Mouse (Mus musculus): ENCODE results near the gene Tyro3. TPM values are rescaled to one million over a fixed set of nuclear protein-coding genes. Genes with fewer than 3 reads are reported as not detected.

The Tyro3 gene
- polyA plus RNA-seq, 1 experiment: 2.5 TPM

- Histone ChIP-seq H3K4me1 (ENCODE audit: control insufficient read depth, insufficient read depth, low read length) (no peaks in the 10 kb centered on the region), H3K27ac (ENCODE audit: insufficient read depth, low read depth, low read length) (no peak overlapping the region), H3K36me3 (ENCODE audit: control insufficient read depth, insufficient read depth, low read length) (no peaks in the 10 kb centered on the region), H3K27me3 (replicated peaks; ENCODE audit: control insufficient read depth, insufficient read depth, low read length) (no peaks in the 10 kb centered on the region), H3K4me3 (ENCODE audit: insufficient read depth, low read depth, low read length) (no peak overlapping the region)
- TF ChIP-seq POLR2A (IDR thresholded peaks at IDR 0.05; ENCODE audit: low read depth, low read length) (no peak), CTCF (conservative IDR thresholded peaks at IDR 0.05; ENCODE audit: insufficient read depth, insufficient read length, low read depth, low read length) (no peak)
- WGBS: 94% methylated on average over 13 of the region's 13 CpGs
- no peak for DNase-seq
Observed at GRCm38 (mm10) chr2:119816611-119817010, 19.1 kb downstream of the Tyro3 start.

DNA sequence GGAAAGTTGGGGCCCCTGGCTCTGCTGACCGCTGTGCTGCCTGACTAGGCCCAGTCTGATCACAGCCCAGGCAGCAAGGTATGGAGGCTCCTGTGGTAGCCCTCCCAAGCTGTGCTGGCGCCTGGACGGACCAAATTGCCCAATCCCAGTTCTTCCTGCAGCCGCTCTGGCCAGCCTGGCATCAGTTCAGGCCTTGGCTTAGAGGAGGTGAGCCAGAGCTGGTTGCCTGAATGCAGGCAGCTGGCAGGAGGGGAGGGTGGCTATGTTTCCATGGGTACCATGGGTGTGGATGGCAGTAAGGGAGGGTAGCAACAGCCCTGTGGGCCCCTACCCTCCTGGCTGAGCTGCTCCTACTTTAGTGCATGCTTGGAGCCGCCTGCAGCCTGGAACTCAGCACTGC, 19.5 kb downstream of the Tyro3 start:
- Histone ChIP-seq H3K27me3 (replicated peaks; ENCODE audit: control insufficient read depth, insufficient read depth, low read length) (no peaks in the 10 kb centered on the region), H3K4me1 (ENCODE audit: control insufficient read depth, insufficient read depth, low read length) (no peaks in the 10 kb centered on the region), H3K36me3 (ENCODE audit: control insufficient read depth, insufficient read depth, low read length) (no peaks in the 10 kb centered on the region), H3K27ac (ENCODE audit: insufficient read depth, low read depth, low read length) (no peak overlapping the region), H3K4me3 (ENCODE audit: insufficient read depth, low read depth, low read length) (no peak overlapping the region)
- DNase-seq: no peak
- TF ChIP-seq POLR2A (IDR thresholded peaks at IDR 0.05; ENCODE audit: low read depth, low read length) (no peak), CTCF (conservative IDR thresholded peaks at IDR 0.05; ENCODE audit: insufficient read depth, insufficient read length, low read depth, low read length) (no peak)
- WGBS: 79% methylated on average over 5 of the region's 5 CpGs

DNA sequence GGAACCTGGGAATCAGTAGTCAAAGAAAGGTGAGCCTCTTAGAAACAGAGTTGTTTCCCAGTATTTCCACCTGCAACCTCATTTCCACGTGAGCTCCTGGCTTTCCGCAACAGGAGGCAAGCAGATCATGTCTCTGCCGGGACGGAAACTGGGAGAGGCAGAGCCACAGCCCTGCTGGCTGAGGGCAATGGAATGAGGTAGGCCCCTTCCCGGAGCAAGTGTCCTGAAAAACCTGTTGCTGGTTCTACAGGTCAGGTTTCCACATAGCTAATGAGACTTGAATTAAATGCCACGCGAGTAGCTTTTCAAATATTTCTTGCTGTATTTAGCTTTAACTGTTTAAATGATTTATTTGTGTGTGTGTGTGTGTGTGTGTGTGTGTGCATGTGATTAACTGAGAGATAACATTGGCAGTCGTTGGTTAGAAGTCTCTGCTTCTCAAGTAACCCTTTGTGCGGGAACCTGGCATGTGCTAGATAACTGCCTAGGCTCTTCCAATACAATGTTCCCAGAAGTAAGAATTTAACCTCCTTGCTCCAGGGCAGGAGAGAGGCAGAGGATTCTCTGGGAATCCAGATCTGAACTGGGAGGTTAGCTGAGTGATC, 21.2 kb downstream of the Tyro3 start:
- Histone ChIP-seq H3K4me1 (ENCODE audit: control insufficient read depth, insufficient read depth, low read length) (no peaks in the 10 kb centered on the region), H3K4me3 (ENCODE audit: insufficient read depth, low read depth, low read length) (no peak overlapping the region), H3K27ac (ENCODE audit: insufficient read depth, low read depth, low read length) (no peak overlapping the region), H3K36me3 (ENCODE audit: control insufficient read depth, insufficient read depth, low read length) (no peaks in the 10 kb centered on the region), H3K27me3 (replicated peaks; ENCODE audit: control insufficient read depth, insufficient read depth, low read length) (no peaks in the 10 kb centered on the region)
- no peak for TF ChIP-seq POLR2A (IDR thresholded peaks at IDR 0.05; ENCODE audit: low read depth, low read length)
- TF ChIP-seq CTCF (conservative IDR thresholded peaks at IDR 0.05; ENCODE audit: insufficient read depth, insufficient read length, low read depth, low read length): no peak
- DNase-seq: no peak
- WGBS: 42% methylated on average over 9 of the region's 9 CpGs

GRCm38 (mm10) chr2:119821136-119821535, 23.6 kb downstream of the Tyro3 start:
- no peak overlapping the region for H3K4me3 ChIP-seq (ENCODE audit: insufficient read depth, low read depth, low read length)
- WGBS: 90% methylated on average over 9 of the region's 9 CpGs
- DNase-seq: no peak
- TF ChIP-seq POLR2A (IDR thresholded peaks at IDR 0.05; ENCODE audit: low read depth, low read length) (no peak), CTCF (conservative IDR thresholded peaks at IDR 0.05; ENCODE audit: insufficient read depth, insufficient read length, low read depth, low read length) (no peak)
- no peaks in the 10 kb centered on the region for H3K4me1 ChIP-seq (ENCODE audit: control insufficient read depth, insufficient read depth, low read length)
- no peak overlapping the region for H3K27ac ChIP-seq (ENCODE audit: insufficient read depth, low read depth, low read length)
- no peaks in the 10 kb centered on the region for H3K27me3 ChIP-seq (replicated peaks; ENCODE audit: control insufficient read depth, insufficient read depth, low read length)
- no peaks in the 10 kb centered on the region for H3K36me3 ChIP-seq (ENCODE audit: control insufficient read depth, insufficient read depth, low read length)

GRCm38 (mm10) chr2:119830579-119830978, 33.0 kb downstream of the Tyro3 start:
- H3K36me3 ChIP-seq (ENCODE audit: control insufficient read depth, insufficient read depth, low read length): no peaks in the 10 kb centered on the region
- 71% methylated on average over 2 of the region's 2 CpGs for WGBS
- no peaks in the 10 kb centered on the region; the same call in 1 of the 2 replicates for H3K27me3 ChIP-seq (replicated peaks; ENCODE audit: control insufficient read depth, insufficient read depth, low read length)
- no peak for DNase-seq
- TF ChIP-seq POLR2A (IDR thresholded peaks at IDR 0.05; ENCODE audit: low read depth, low read length): no peak
- TF ChIP-seq CTCF (conservative IDR thresholded peaks at IDR 0.05; ENCODE audit: insufficient read depth, insufficient read length, low read depth, low read length): no peak
- H3K4me1 ChIP-seq (ENCODE audit: control insufficient read depth, insufficient read depth, low read length): no peaks in the 10 kb centered on the region
- H3K27ac ChIP-seq (ENCODE audit: insufficient read depth, low read depth, low read length): no peak overlapping the region
- H3K4me3 ChIP-seq (ENCODE audit: insufficient read depth, low read depth, low read length): no peak overlapping the region

GRCm38 (mm10) chr2:119834231-119834630, 36.7 kb downstream of the Tyro3 start:
- no peak overlapping the region for H3K27ac ChIP-seq (ENCODE audit: insufficient read depth, low read depth, low read length)
- no peaks in the 10 kb centered on the region for H3K4me1 ChIP-seq (ENCODE audit: control insufficient read depth, insufficient read depth, low read length)
- H3K4me3 ChIP-seq (ENCODE audit: insufficient read depth, low read depth, low read length): no peak overlapping the region
- no peak for DNase-seq
- TF ChIP-seq POLR2A (IDR thresholded peaks at IDR 0.05; ENCODE audit: low read depth, low read length) (no peak), CTCF (conservative IDR thresholded peaks at IDR 0.05; ENCODE audit: insufficient read depth, insufficient read length, low read depth, low read length) (no peak)
- H3K36me3 ChIP-seq (ENCODE audit: control insufficient read depth, insufficient read depth, low read length): no peaks in the 10 kb centered on the region
- H3K27me3 ChIP-seq (replicated peaks; ENCODE audit: control insufficient read depth, insufficient read depth, low read length): no peaks in the 10 kb centered on the region; the same call in 1 of the 2 replicates
- WGBS: 87% methylated on average over 4 of the region's 4 CpGs

GRCm38 (mm10) chr2:119837616-119838015, 40.1 kb downstream of the Tyro3 start:
- Histone ChIP-seq H3K4me1 (ENCODE audit: control insufficient read depth, insufficient read depth, low read length) (no peaks in the 10 kb centered on the region), H3K36me3 (ENCODE audit: control insufficient read depth, insufficient read depth, low read length) (no peaks in the 10 kb centered on the region), H3K27ac (ENCODE audit: insufficient read depth, low read depth, low read length) (no peak overlapping the region), H3K4me3 (ENCODE audit: insufficient read depth, low read depth, low read length) (no peak overlapping the region), H3K27me3 (replicated peaks; ENCODE audit: control insufficient read depth, insufficient read depth, low read length) (no peaks in the 10 kb centered on the region; the same call in 1 of the 2 replicates)
- WGBS: 93% methylated on average over 7 of the region's 7 CpGs
- no peak for DNase-seq
- no peak for TF ChIP-seq POLR2A (IDR thresholded peaks at IDR 0.05; ENCODE audit: low read depth, low read length)
- no peak for TF ChIP-seq CTCF (conservative IDR thresholded peaks at IDR 0.05; ENCODE audit: insufficient read depth, insufficient read length, low read depth, low read length)
